Mouse (Mus musculus) heart, embryonic 14.5 days (tissue): ENCODE results near the gene Ift20. TPM values are rescaled to one million over a fixed set of nuclear protein-coding genes. Genes with fewer than 3 reads are reported as not detected.
A peak's percentile ranks its signal among the peaks of the same experiment; 100 is the strongest.

ENCODE experiments used
- ATAC-seq: fragments of 200-750 bp; cut with Nextera tagmentation; 2 replicates; pipeline ENCODE4 v1.8.0; 2017; ENCODE audit warnings: low read depth, moderate TSS enrichment; ENCODE audit not compliant: insufficient number of reproducible peaks, insufficient read depth, low FRiP score
- H3K27ac ChIP-seq, 2 experiments: fragments of 200-500 bp in 1 of 2; fragments of 300-500 bp in 1 of 2; sonication (generic) in 1 of 2; replicated peaks in 1 of 2; 2 replicates each; pipeline ENCODE4 v1.5.1; 2012 to 2014; ENCODE audit warnings: low read depth in 2 of 2, low read length in 2 of 2, control low read depth in 1 of 2, mild to moderate bottlenecking in 1 of 2, mixed read lengths in 1 of 2; ENCODE audit not compliant: control insufficient read depth in 1 of 2, insufficient read depth in 1 of 2
- H3K27me3 ChIP-seq: fragments of 300-500 bp; sonication (generic); 2 replicates; pipeline ENCODE4 v1.6.1; 2014; ENCODE audit warnings: mild to moderate bottlenecking, low read length, control low read depth; ENCODE audit not compliant: control insufficient read depth, insufficient read depth
- H3K36me3 ChIP-seq: fragments of 300-500 bp; sonication (generic); 2 replicates; pipeline ENCODE4 v1.6.1; 2014; ENCODE audit warnings: mild to moderate bottlenecking, control low read depth, low read length, mixed read lengths; ENCODE audit not compliant: control insufficient read depth, insufficient read depth
- H3K4me1 ChIP-seq, 2 experiments: fragments of 200-500 bp in 1 of 2; fragments of 300-500 bp in 1 of 2; sonication (generic) in 1 of 2; 2 replicates each; pipeline ENCODE4 v1.6.1; 2012 to 2014; ENCODE audit warnings: low read length in 2 of 2, control low read depth in 1 of 2, mixed read lengths in 1 of 2; ENCODE audit not compliant: control insufficient read depth in 2 of 2, insufficient read depth in 2 of 2
- H3K4me2 ChIP-seq: fragments of 300-500 bp; sonication (generic); 2 replicates; pipeline ENCODE4 v1.6.1; 2014; ENCODE audit warnings: mild to moderate bottlenecking, low read length
- H3K4me3 ChIP-seq, 2 experiments: fragments of 200-500 bp in 1 of 2; fragments of 300-500 bp in 1 of 2; sonication (generic) in 1 of 2; 2 replicates each; pipeline ENCODE4 v1.5.1; 2012 to 2014; ENCODE audit warnings: low read length in 2 of 2, mild to moderate bottlenecking in 2 of 2, control low read depth in 1 of 2, low read depth in 1 of 2, moderate library complexity in 1 of 2; ENCODE audit not compliant: control insufficient read depth in 1 of 2, insufficient read depth in 1 of 2
- H3K9ac ChIP-seq: fragments of 300-500 bp; sonication (generic); 2 replicates; pipeline ENCODE4 v1.6.1; 2014; ENCODE audit warnings: mild to moderate bottlenecking, low read length
- H3K9me3 ChIP-seq: fragments of 300-500 bp; sonication (generic); 2 replicates; pipeline ENCODE4 v1.6.1; 2016; ENCODE audit warnings: low read length, control low read depth; ENCODE audit not compliant: control insufficient read depth
- WGBS: fragments of 180-500 bp; shearing (Covaris S2); extraction: QIAGEN DNeasy Blood & Tissue Kit; methylation state at CpG from one replicate; pipeline ENCODE4 v1.1.7; 2014; 5-methylcytosine and 5-hydroxymethylcytosine counted together
- polyA plus RNA-seq: library from polyadenylated mRNA; unstranded; fragments of >200 nt; fragmentation: Nextera tagmentation; extraction: Ambion mirVana; gene quantifications from 2 replicates; pipeline ENCODE4 v1.2.1, GENCODE M21; 2014

Gene Ift20
- polyA plus RNA-seq, 1 experiment from 2014 or later, result 112 TPM

DNA sequence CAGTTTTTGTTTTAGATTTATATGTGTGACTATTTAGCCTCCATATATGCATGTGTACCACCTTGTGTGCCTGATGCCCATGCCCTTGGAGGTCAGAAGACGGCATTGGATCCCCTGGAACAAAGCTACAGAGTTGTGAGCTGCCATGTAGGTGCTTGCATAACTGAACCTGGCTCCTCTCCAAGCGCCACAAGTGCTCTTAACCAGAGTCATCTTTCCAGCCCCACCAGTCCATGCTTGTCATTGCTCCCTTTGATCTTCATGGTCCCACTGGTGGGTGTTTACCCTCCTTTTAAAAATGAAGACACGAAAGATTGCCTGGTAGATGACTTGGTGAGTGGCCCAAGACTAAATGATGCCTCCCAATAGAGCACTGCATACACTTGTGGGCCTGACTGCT lies 4.2 kb downstream of the Ift20 start:
- no peak for ATAC-seq
- Histone ChIP-seq H3K27ac (no peak overlapping the region), H3K36me3 (peaks cover 67% of the 10 kb centered on the region), H3K4me1 (peaks cover 6 to 12% of the 10 kb centered on the region in 2 experiments), H3K4me2 (no peak overlapping the region), H3K27me3 (no peaks in the 10 kb centered on the region), H3K9me3 (no peaks in the 10 kb centered on the region), H3K4me3 (no peak overlapping the region), H3K9ac (no peak overlapping the region)
- 85% methylated on average over 3 of the region's 3 CpGs for WGBS

DNA sequence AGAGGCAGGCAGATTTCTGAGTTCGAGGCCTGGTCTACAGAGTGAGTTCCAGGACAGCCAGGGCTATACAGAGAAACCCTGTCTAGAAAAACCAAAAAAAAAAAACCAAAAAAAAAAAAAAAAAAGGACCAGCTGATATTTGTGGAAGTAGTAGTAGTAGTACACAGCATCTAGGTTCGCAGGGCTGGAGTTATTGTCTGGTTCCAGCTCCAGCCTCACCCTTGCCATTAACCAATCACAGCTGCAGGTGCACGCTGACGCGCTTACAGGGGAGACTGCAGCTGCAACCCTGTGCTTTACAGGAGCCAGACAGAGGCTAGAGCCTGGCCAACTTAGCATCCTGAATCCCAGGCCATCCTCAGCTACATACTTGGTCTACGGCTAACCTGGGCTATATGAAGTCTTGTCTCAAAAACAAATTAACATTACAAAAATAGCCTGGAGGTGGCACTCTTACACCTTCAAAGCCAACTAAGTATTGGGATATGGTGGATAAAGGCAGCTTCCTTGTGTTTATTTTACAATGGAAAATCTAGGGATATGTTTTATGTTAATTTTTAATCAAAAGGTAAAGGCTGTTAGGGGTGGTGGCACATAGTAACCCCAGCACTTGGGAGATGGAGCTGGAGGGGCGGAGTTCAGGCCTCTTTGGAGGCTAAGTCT lies 8.4 kb downstream of the Ift20 start:
- Histone ChIP-seq H3K9ac (no peak overlapping the region), H3K4me1 (peaks cover 2 to 10% of the 10 kb centered on the region in 2 experiments), H3K9me3 (no peaks in the 10 kb centered on the region), H3K4me3 (no peak overlapping the region), H3K27me3 (no peaks in the 10 kb centered on the region), H3K27ac (no peak overlapping the region), H3K36me3 (peaks cover 58% of the 10 kb centered on the region), H3K4me2 (no peak overlapping the region)
- WGBS, result 93% methylated on average over 7 of the region's 7 CpGs
- no peak for ATAC-seq

DNA sequence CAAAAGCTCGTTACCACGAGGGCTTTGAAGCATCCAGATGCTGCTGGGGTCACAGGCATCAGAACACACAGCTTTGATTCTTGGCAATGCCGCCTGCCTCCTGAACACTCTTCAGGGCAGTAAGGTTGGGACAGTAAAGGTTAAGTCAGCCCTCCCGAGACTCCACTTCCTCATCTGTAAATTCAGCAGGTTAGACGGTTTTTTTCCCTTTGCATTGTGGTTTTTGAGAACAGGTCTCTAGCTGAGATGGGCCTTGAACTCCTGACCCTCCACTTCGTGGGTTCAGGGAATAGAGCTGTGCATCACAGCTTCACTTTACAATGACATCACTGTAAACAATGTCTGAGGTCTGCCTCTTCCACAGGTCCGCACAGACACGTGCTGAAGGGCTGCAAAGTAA lies 9.0 kb downstream of the Ift20 start:
- WGBS, result 61% methylated on average over 8 of the region's 8 CpGs
- Histone ChIP-seq H3K27me3 (no peaks in the 10 kb centered on the region), H3K4me2 (no peak overlapping the region), H3K36me3 (peaks cover 52% of the 10 kb centered on the region), H3K9ac (no peak overlapping the region), H3K4me1 (peaks cover 2 to 11% of the 10 kb centered on the region in 2 experiments), H3K27ac (no peak overlapping the region), H3K4me3 (no peak overlapping the region), H3K9me3 (no peaks in the 10 kb centered on the region)
- no peak for ATAC-seq

DNA sequence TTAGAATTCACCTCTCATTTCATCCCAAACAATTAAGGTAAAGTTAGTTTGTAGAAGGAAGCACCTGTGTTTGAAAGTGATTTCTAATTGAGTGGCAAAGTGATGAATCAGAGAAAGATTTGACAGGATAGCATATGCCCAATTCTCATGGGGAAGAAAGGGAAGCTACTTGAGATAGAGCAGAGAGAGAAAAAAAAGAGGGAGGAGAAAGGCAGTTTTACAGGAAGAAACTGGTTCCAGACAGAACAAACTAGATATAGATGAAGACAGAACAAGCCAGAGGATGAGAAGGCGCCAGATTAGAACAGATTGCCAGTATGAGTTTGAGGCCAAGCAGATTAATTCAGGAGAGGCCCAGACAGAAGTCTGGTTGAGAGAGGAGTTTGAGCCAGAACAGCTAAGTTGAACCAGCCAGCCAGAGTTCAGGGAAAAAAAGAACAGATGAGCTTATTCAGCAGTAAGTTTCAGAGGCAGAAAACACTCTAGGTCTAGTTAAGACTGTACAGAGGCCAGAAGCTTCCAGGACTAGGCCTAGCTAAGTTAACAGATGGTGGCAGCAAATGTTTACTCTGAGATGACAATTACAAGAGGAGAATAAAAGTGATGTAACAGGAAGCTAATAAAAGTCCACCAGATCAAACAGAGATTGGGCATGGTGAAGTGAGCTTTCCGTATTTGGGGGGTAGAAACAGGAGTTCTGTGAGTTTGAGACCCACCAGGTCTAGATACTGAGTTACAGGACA lies 11.7 kb downstream of the Ift20 start:
- Histone ChIP-seq H3K4me3 (no peak overlapping the region), H3K9me3 (no peaks in the 10 kb centered on the region), H3K36me3 (peaks cover 28% of the 10 kb centered on the region), H3K9ac (no peak overlapping the region), H3K4me1 (peaks cover 4 to 15% of the 10 kb centered on the region in 2 experiments), H3K27ac (no peak overlapping the region), H3K27me3 (no peaks in the 10 kb centered on the region), H3K4me2 (no peak overlapping the region)
- no peak for ATAC-seq
- 82% methylated on average over 2 of the region's 2 CpGs for WGBS

DNA sequence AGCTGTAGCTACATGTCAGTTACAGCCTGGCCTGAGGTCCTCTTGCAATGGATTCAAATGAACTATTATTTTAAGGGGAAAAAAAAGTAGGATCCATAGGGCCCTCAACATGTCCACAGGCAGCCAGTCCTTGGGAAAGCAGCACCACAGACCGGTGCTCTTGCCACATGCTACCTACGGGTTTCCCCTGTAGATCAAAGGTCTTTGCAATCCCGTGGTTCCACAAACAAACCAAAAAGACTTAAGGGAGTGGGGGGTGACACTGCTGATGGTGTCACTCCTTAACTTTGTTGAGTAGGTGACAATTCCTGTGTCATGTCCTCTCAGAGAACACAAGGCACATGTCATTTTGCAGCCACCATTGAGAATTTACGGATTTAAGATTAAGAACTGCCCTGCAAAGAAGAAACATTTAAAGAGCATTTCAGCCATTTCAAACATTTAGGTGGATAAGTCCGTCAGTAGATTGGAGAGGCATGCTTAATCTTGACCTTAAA lies 13.4 kb downstream of the Ift20 start:
- H3K9me3 ChIP-seq, result peaks cover 5% of the 10 kb centered on the region; the same call in 1 of the 2 replicates
- ATAC-seq, result no peak
- 5% methylated on average over 5 of the region's 5 CpGs for WGBS

DNA sequence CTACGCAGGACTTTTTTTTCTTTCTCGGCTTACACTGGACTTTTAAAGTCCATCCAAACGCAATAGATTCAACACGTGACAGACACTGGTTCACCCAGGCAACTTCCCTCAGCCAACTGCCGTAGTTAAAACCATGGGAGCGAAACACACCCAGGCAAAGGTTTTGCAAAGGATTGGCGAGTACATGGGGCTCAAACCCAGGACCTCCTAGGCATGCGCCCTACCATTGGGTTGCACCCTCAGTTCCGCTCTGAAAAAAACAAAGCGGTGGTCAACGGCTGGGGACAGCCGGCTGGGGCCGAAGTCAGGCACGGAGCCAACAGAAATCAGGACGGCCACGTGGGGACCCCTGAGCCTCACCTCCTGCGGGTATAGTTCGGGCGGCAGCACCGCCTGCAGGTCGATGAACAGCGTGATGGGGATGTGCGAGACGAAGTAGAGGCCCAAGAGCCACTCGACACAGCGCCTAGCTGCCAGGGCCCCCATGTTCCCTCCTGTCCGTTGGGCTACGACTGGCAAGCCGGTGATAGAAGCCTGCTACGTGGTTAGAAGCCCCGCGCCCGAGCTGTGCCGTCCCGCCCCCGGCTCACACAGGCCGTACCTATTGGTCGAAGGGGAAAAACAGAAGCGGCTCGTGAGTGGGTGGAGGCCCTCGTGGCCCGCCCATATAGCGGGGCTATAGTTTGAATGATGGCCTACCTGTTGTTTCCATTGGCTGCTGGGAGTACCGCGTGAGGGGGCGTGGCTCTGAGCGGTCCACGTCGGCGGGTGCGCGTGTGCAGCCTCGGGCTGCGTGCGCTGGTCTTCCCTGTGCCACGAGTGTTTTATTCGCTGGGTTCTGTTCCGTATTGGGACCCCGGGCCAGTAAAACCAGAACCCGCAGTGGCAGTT lies 14.3 kb downstream of the Ift20 start, which contains the start of gene Tmem97:
TSS of gene Tmem97 (minus strand) at position 610 of the 891 bp plus-strand sequence.
- Histone ChIP-seq H3K9ac (peak within 1 kb of the TSS; percentile 80), H3K36me3 (peaks cover 4% of the 10 kb centered on the region), H3K4me3 (peak within 1 kb of the TSS; percentile 67 to 93), H3K27ac (peak within 1 kb of the TSS; percentile 69 to 81), H3K4me2 (peak within 1 kb of the TSS; percentile 88), H3K27me3 (no peaks in the 10 kb centered on the region), H3K9me3 (peaks cover 5% of the 10 kb centered on the region; the same call in 1 of the 2 replicates), H3K4me1 (peaks cover 5 to 17% of the 10 kb centered on the region in 2 experiments)
- peak; percentile 99 for ATAC-seq
- WGBS, result under 1% methylated on average over 60 of the region's 60 CpGs

More for the DNA sequence above, 13.4 kb downstream of the Ift20 start:
- Histone ChIP-seq H3K27me3 (no peaks in the 10 kb centered on the region), H3K36me3 (peaks cover 12% of the 10 kb centered on the region), H3K4me2 (peak overlapping the region; percentile 88), H3K4me3 (peak overlapping the region; percentile 67 to 93), H3K27ac (no peak overlapping the region), H3K9ac (peak overlapping the region; percentile 80), H3K4me1 (peaks cover 4 to 15% of the 10 kb centered on the region in 2 experiments)

DNA sequence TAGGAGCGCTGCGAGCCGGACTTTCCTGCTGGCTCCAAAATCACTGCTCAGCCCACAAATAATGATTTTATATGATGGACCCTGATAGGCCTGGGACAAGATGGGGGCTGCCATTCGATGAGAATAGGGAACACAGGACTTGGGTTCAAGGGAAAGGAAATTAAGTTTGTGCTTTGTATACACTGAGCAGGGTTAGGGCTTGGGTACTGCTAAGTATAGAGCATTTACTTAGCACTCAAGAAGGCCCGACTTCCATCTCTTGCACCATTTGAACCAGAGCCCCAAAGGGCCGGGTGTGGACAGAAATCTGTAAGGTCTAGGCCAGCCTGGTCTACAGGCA lies 14.9 kb downstream of the Ift20 start:
- ATAC-seq, result 0 out of 2 replicates have a peak, but pooled peaks have one; percentile 5
- WGBS, result 32% methylated on average over 6 of the region's 6 CpGs
- H3K9me3 ChIP-seq, result peaks cover 5% of the 10 kb centered on the region; the same call in 1 of the 2 replicates
- H3K4me3 ChIP-seq, result peak overlapping the region; percentile 48 to 67
- no peaks in the 10 kb centered on the region for H3K27me3 ChIP-seq
- no peaks in the 10 kb centered on the region for H3K36me3 ChIP-seq
- peaks cover 10 to 23% of the 10 kb centered on the region in 2 experiments for H3K4me1 ChIP-seq
- peak overlapping the region; percentile 80 for H3K9ac ChIP-seq
- peak overlapping the region; percentile 61 to 65 for H3K27ac ChIP-seq
- H3K4me2 ChIP-seq, result peak overlapping the region; percentile 88
